Mouse (Mus musculus) heart, embryonic 11.5 days (tissue): Measurements from ENCODE around the gene Gsg1. TPM values are rescaled to one million over a fixed set of nuclear protein-coding genes. Genes with fewer than 3 reads are reported as not detected.

Experiments
- ATAC-seq: fragments of 200-750 bp; cut with Nextera tagmentation; replicated peaks from 2 replicates; pipeline ENCODE4 v1.8.0; 2017; ENCODE audit warnings: moderate library complexity; ENCODE audit not compliant: insufficient number of reproducible peaks, low FRiP score, low TSS enrichment
- H3K27ac ChIP-seq: fragments of 300-500 bp; sonication (generic); 2 replicates; pipeline ENCODE4 v1.5.1; 2014; ENCODE audit warnings: mild to moderate bottlenecking, low read depth, low read length
- H3K27me3 ChIP-seq: fragments of 300-500 bp; sonication (generic); 2 replicates; pipeline ENCODE4 v1.6.1; 2014; ENCODE audit warnings: mild to moderate bottlenecking, low read length, mixed read lengths; ENCODE audit not compliant: control insufficient read depth, insufficient read depth
- H3K36me3 ChIP-seq: fragments of 300-500 bp; sonication (generic); 2 replicates; pipeline ENCODE4 v1.6.1; 2014; ENCODE audit warnings: mild to moderate bottlenecking, low read length, moderate library complexity, mixed read lengths; ENCODE audit not compliant: control insufficient read depth, insufficient read depth
- H3K4me1 ChIP-seq: fragments of 300-500 bp; sonication (generic); 2 replicates; pipeline ENCODE4 v1.6.1; 2014; ENCODE audit warnings: low read length; ENCODE audit not compliant: control insufficient read depth, insufficient read depth
- H3K4me2 ChIP-seq: fragments of 300-500 bp; sonication (generic); 2 replicates; pipeline ENCODE4 v1.6.1; 2014; ENCODE audit warnings: mild to moderate bottlenecking, moderate library complexity
- H3K4me3 ChIP-seq: fragments of 300-500 bp; sonication (generic); 2 replicates; pipeline ENCODE4 v1.5.1; 2014; ENCODE audit warnings: low read depth, low read length
- H3K9ac ChIP-seq: fragments of 300-500 bp; sonication (generic); 2 replicates; pipeline ENCODE4 v1.6.1; 2014; ENCODE audit warnings: mild to moderate bottlenecking, low read depth, low read length, moderate library complexity
- H3K9me3 ChIP-seq: fragments of 300-500 bp; sonication (generic); replicated peaks from 2 replicates; pipeline ENCODE4 v1.6.1; 2016; ENCODE audit warnings: low read length; ENCODE audit not compliant: control insufficient read depth
- WGBS: fragments of 180-500 bp; shearing (Covaris S2); extraction: QIAGEN DNeasy Blood & Tissue Kit; methylation state at CpG from one replicate; pipeline ENCODE4 v1.1.7; 2014; ENCODE audit not compliant: insufficient replicate concordance; 5-methylcytosine and 5-hydroxymethylcytosine counted together
- polyA plus RNA-seq: library from polyadenylated mRNA; unstranded; fragments of >200 nt; fragmentation: Nextera tagmentation; extraction: Ambion mirVana; gene quantifications from 2 replicates; pipeline ENCODE4 v1.2.1, GENCODE M21; 2014

Gsg1 gene
- polyA plus RNA-seq, 1 experiment from 2014 or later = 1.0 TPM

DNA sequence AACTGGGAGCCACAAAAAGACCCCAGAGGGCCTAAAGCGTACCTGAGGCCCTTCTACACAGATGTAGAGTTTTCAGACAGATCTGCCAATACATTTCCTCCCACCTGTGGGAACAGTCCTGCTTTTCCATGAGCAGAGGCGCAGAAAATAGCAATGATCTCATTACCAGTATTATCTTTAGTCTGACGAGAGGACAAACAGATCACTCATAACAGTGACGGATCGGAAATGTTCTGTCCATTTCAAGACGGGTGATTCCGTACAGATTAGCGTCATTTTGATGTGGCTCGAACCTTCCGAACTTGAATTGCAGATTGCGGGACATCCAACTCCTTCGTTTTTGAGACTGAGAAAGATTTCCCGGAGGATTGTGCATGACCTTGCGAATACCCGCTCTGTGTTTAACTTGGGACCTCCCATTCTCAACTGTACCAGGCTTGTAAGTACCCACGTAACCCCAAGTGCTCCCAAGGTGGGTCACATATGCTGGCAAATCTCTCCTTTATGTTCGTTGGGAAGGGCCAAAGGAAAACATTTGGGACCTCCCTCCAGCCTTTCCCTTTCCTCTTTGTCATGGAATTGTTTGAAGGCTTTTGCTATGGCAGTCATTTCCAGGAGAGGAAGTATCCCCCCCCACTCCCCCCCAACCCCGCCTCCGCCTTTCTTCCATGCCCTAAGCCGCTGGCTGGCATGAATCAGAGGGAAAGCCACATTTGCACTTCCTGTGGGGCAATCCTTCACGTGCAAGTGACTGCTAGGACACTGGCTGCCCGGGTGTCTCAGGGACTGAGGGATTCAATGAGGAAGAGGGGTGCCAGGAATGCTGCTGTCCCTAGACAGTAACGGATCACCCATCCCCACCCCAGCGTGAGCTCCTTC lies 2.1 kb downstream of the Gsg1 start:
- peak; percentile 40 for ATAC-seq
- WGBS = 42% methylated on average over 24 of the region's 24 CpGs
- H3K4me3 ChIP-seq = peak overlapping the region; percentile 28
- no peaks in the 10 kb centered on the region for H3K9me3 ChIP-seq
- H3K36me3 ChIP-seq = no peaks in the 10 kb centered on the region
- peak overlapping the region; percentile 54 for H3K4me2 ChIP-seq
- H3K9ac ChIP-seq = no peak overlapping the region
- peaks cover 14% of the 10 kb centered on the region for H3K4me1 ChIP-seq
- peak overlapping the region; percentile 25 for H3K27ac ChIP-seq
- no peaks in the 10 kb centered on the region for H3K27me3 ChIP-seq

- H3K9ac ChIP-seq = no peak overlapping the region
- H3K4me3 ChIP-seq = no peak overlapping the region
- WGBS = 60% methylated on average over 19 of the region's 19 CpGs
- ATAC-seq = no peak
- H3K27me3 ChIP-seq = no peaks in the 10 kb centered on the region
- H3K27ac ChIP-seq = 0 out of 2 replicates have a peak overlapping the region, but pooled peaks have one; percentile 25
- H3K4me1 ChIP-seq = peaks cover 14% of the 10 kb centered on the region
- no peaks in the 10 kb centered on the region for H3K9me3 ChIP-seq
- no peaks in the 10 kb centered on the region for H3K36me3 ChIP-seq
- H3K4me2 ChIP-seq = no peak overlapping the region
These were observed 3.0 kb downstream of the Gsg1 start for GRCm38 (mm10) chr6:135250926-135251699.

GRCm38 (mm10) chr6:135249846-135250531 lies 4.2 kb downstream of the Gsg1 start:
- no peak overlapping the region for H3K4me2 ChIP-seq
- WGBS = 47% methylated on average over 19 of the region's 19 CpGs
- no peaks in the 10 kb centered on the region for H3K36me3 ChIP-seq
- no peaks in the 10 kb centered on the region for H3K9me3 ChIP-seq
- no peak for ATAC-seq
- no peaks in the 10 kb centered on the region for H3K27me3 ChIP-seq
- H3K9ac ChIP-seq = no peak overlapping the region
- peaks cover 14% of the 10 kb centered on the region for H3K4me1 ChIP-seq
- no peak overlapping the region for H3K27ac ChIP-seq
- H3K4me3 ChIP-seq = no peak overlapping the region

DNA sequence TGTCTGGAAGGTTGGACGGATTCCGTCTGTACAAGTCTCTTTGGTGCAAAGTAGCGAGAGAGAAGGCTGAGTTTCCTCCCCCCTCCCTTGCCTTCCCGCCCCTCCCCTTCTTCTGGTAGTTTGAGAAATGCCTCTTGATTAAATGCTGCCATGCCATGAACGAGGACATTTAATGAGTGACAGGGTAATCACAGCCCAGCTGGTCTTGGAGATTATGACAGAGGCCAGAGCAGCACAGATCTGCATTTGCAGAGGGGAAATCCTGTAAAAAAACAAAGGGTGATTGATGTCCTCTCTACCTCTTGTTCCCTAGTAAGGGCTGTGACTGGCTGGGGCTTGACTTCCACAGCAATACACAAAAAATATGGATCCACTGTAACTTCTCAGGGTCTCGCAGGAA lies 6.3 kb downstream of the Gsg1 start:
- WGBS = 46% methylated on average over 6 of the region's 6 CpGs
- H3K9ac ChIP-seq = no peak overlapping the region
- no peaks in the 10 kb centered on the region for H3K9me3 ChIP-seq
- H3K27me3 ChIP-seq = peaks cover 3% of the 10 kb centered on the region; the same call in 1 of the 2 replicates
- peaks cover 14% of the 10 kb centered on the region for H3K4me1 ChIP-seq
- no peaks in the 10 kb centered on the region for H3K36me3 ChIP-seq
- H3K27ac ChIP-seq = no peak overlapping the region
- H3K4me3 ChIP-seq = no peak overlapping the region
- no peak overlapping the region for H3K4me2 ChIP-seq
- ATAC-seq = no peak

DNA sequence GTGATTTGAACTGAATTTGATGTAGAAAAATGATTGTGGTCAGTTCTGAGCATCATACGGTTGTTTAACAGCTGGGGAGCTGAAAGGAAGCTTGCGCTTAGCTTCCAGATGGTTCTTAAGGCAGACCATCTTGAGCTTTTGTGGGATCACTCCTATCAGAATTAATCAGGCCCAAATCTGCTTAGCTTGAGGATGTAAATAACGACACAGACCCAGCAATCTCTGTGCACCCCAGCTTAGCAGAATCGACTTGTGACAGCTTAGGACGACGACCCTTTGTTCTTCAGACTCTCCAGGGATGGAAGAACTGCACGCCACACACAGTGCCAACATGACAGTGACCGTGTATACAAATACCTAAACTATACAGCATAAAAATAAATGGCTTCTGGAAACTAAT lies 8.6 kb downstream of the Gsg1 start:
- Histone ChIP-seq H3K27me3 (peaks cover 3% of the 10 kb centered on the region; the same call in 1 of the 2 replicates), H3K9me3 (no peaks in the 10 kb centered on the region), H3K4me1 (peaks cover 10% of the 10 kb centered on the region), H3K4me2 (no peak overlapping the region), H3K9ac (no peak overlapping the region), H3K4me3 (no peak overlapping the region), H3K36me3 (no peaks in the 10 kb centered on the region), H3K27ac (no peak overlapping the region)
- 72% methylated on average over 8 of the region's 8 CpGs for WGBS
- no peak for ATAC-seq

- no peak for ATAC-seq
- Histone ChIP-seq H3K4me1 (peaks cover 21% of the 10 kb centered on the region), H3K9me3 (no peaks in the 10 kb centered on the region), H3K27ac (no peak overlapping the region), H3K4me2 (no peak overlapping the region), H3K4me3 (no peak overlapping the region), H3K27me3 (peaks cover 3% of the 10 kb centered on the region; the same call in 1 of the 2 replicates), H3K9ac (no peak overlapping the region), H3K36me3 (no peaks in the 10 kb centered on the region)
- WGBS = 90% methylated on average over 8 of the region's 8 CpGs
These were observed 13.8 kb downstream of the Gsg1 start for GRCm38 (mm10) chr6:135240361-135240760.

DNA sequence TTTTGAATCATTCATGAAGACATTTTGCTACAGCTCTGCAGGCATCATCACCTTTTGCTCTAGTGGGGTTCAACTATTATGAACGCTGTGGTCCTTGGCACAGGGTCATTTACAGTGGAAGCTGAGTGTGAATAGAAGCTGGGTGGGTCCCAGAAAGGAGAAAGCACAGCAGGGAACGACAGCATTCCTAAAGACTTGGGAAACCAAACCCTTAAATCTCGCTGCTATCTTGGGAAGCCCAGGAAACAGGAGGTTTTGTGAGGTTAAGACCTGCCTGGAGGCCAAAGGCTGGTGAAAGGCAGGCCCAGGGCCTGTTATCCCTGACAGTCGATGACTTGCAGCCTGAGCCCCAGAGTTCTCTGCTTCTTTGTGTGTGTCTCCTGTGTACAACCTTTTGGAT lies 15.9 kb downstream of the Gsg1 start:
- peaks cover 21% of the 10 kb centered on the region for H3K4me1 ChIP-seq
- WGBS = 43% methylated on average over 4 of the region's 4 CpGs
- H3K9ac ChIP-seq = no peak overlapping the region
- no peaks in the 10 kb centered on the region for H3K27me3 ChIP-seq
- no peak for ATAC-seq
- no peak overlapping the region for H3K27ac ChIP-seq
- no peaks in the 10 kb centered on the region for H3K9me3 ChIP-seq
- no peak overlapping the region for H3K4me3 ChIP-seq
- no peak overlapping the region for H3K4me2 ChIP-seq
- H3K36me3 ChIP-seq = no peaks in the 10 kb centered on the region

- H3K27me3 ChIP-seq = no peaks in the 10 kb centered on the region
- H3K4me3 ChIP-seq = no peak overlapping the region
- no peak for ATAC-seq
- no peak overlapping the region for H3K27ac ChIP-seq
- H3K4me1 ChIP-seq = peaks cover 21% of the 10 kb centered on the region
- no peaks in the 10 kb centered on the region for H3K9me3 ChIP-seq
- no peak overlapping the region for H3K4me2 ChIP-seq
- WGBS = 42% methylated on average over 14 of the region's 14 CpGs
- no peak overlapping the region for H3K9ac ChIP-seq
- H3K36me3 ChIP-seq = no peaks in the 10 kb centered on the region
These were observed 16.8 kb downstream of the Gsg1 start for GRCm38 (mm10) chr6:135237326-135237725.
